Mouse (Mus musculus): Measurements from ENCODE around the gene Hoxb4.

Gene Hoxb4

GRCm38 (mm10) chr11:96338957-96339855, 21.1 kb downstream of the Hoxb4 start:
- no peak for DNase-seq

DNA sequence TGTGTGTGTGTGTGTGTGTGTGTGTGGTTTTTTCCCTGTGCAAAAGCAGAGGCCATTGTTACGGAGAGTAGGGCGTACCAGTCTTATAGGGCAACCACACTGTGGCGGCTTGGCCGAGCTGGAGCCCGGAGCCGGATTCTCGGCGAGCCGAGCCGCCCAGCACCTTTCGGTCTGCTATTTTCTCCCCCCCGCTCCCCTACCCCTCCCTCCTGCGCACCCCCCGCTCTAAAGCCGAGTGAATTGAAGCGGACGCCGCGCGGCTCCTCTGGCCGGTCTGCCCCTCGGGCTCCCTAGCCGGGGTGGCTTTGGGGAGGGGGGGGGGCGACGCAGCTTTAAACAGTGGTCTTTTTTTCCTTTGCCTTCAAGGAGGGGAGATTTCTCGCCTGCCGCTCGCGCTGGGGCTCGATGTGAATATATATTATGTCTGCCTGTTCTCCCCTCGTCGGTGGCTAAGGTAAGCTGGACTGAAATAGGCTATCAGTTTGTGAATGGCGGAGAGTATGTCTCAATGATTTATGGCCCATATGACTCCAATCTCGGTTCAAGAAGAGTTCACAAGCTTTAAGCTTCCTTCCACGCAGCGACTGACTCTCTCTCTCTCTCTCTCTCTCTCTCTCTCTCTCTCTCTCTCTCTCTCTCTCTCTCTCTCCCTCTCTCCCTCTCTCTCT, 22.8 kb downstream of the Hoxb4 start:
- DNase-seq, result no peak

- DNase-seq, result no peak
These were observed 23.9 kb downstream of the Hoxb4 start for GRCm38 (mm10) chr11:96341701-96342575.

GRCm38 (mm10) chr11:96342576-96342930, 24.5 kb downstream of the Hoxb4 start:
- DNase-seq, result no peak

DNA sequence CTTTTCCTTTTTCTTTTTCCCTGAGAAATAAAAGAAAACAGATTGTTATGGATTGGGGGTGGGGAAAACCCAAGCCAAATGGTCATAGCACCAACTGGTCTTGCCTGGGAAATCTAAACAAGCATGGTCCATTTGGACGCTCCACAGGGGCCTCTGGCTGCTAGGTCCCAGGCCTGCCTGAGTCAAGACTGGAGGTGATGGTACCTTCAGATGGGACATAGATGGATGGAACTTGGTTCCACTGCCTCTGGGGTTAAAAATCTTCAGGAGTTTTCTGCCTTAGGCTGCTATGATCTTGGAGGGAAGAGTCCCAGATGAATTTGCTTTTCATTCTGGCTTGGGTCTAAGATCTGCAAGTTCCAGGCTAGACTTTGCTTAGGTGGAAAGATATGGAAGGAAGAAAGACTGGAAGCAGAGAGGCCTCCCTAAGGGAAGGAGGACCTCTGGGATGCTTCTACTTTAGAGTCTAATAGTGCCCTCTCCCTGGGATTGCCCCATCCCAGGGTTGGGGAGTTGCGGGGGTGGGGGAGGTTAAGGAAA, 25.2 kb downstream of the Hoxb4 start:
- no peak for DNase-seq

DNA sequence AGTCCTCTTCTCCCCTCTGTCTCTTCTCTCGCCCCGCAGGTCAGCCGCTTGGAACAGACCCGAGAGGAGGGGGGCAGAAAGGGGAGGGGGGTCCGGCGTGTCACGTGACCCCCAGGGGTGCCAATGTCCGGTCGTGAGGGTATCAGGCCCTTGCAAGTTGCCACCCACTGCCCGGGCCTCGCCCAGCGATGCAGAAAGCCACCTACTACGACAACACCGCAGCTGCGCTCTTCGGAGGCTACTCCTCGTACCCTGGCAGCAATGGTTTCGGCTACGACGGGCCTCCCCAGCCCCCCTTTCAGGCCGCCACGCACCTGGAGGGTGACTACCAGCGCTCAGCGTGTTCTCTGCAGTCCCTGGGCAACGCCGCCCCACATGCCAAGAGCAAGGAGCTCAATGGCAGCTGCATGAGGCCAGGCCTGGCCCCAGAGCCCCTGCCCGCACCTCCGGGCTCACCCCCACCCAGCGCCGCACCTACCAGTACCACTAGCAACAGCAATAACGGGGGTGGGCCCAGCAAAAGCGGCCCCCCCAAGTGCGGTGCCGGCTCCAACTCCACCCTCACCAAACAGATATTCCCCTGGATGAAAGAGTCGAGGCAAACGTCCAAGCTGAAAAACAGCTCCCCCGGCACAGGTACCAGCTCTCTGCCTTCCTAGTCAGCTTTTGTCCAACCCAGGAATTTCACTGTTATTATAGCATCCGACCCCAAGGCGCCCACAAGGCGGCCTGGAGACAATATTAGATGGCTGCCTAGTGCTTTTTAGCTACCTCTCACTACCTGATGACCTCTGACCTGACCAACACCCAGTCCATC, 26.2 kb downstream of the Hoxb4 start:
- no peak for DNase-seq

DNA sequence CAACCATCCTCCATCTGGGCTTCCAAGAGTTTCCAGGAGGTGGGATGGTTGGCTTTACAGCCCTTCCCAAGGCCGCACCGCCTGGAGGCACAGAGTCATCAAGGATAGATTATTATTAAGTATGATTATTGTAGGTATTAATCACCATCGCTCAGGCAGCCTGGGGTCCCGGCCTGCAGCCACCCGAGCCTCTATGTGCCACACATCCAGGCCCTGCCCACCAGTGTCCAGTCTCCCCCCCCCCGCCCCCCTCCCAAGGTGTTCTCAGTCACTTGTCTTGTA, 26.8 kb downstream of the Hoxb4 start:
- no peak for DNase-seq

DNA sequence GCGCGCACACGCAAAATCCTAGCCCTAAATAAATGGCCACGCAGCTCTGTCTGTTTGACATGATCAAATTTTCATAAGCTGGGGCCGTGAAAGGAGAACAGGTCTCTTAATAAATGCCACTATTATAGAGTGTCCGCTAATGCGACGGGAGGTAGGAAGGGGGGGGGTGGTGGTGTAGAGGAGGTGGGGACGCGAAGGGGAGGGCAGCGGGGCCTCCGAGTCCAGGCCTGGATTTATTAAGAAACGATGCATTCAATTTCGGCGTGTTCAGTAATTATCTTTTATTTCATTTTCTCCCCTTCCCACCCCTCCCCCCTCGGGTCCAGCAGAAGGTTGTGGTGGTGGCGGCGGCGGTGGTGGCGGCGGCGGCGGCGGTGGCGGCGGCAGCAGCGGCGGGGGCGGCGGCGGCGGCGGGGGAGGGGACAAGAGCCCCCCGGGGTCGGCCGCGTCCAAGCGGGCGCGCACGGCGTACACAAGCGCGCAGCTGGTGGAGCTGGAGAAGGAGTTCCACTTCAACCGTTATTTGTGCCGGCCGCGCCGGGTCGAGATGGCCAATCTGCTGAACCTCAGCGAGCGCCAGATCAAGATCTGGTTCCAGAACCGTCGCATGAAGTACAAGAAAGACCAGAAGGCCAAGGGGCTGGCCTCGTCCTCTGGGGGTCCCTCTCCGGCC, 27.3 kb downstream of the Hoxb4 start:
- DNase-seq, result no peak

DNA sequence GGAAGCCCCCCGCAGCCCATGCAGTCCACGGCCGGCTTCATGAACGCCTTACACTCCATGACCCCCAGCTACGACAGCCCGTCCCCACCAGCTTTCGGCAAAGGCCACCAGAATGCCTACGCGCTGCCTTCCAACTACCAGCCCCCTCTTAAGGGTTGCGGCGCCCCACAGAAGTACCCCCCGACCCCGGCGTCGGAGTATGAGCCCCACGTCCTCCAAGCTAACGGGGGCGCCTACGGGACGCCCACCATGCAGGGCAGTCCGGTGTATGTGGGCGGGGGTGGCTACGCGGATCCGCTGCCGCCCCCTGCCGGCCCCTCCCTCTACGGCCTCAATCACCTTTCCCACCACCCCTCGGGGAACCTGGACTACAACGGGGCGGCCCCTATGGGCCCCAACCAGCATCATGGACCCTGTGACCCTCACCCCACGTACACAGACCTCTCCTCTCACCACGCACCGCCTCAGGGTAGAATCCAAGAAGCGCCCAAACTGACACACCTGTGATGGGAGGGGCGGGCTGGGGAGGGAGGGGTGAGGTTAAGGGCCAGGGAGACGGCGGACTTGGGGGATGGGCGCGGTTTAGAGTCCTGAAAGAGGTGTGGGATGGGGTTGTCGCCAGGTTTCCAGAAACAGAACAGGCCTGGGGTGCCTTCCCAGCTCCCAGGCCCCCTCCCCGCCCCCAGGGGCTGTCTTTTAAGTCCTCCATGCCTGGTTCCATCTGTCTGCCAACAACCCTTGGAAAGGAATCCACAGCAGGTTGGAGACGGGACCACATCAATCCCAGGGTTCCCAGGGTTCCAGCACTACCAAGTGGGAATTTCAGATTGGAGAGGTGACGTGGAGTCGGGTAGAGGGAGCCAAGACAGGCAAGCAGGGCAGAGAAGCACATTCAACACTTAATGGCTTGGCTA, 28.1 kb downstream of the Hoxb4 start:
- no peak for DNase-seq

DNA sequence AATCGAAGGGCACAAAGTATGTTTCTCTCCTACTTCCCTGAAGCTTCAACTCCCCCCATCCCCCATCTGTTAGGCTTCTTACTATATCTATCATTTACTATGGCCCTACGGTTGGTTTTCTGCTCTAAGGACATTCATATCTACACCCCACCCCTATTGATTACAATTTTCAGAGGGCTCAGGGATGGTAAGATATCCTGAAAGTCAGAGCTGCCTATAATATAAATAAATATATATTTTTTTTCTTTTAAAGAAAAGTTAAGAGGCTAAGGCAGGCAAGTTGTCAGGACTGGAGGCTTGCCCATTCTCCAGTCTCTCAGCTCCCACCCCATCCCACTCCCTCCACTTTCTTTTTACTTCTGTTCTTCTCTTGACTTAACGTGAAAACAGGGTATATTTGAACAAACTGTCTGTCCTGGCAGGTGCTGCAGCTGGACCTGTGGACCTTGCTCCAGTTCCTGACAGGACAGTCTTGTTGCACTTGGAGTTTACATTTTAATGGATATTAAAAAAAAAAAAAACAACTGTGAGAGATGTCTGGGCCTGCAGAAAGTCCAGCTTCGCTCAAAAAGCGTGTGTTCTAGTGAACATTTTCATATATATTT, 29.0 kb downstream of the Hoxb4 start:
- DNase-seq, result no peak

GRCm38 (mm10) chr11:96347717-96348116, 29.6 kb downstream of the Hoxb4 start:
- DNase-seq, result no peak

DNA sequence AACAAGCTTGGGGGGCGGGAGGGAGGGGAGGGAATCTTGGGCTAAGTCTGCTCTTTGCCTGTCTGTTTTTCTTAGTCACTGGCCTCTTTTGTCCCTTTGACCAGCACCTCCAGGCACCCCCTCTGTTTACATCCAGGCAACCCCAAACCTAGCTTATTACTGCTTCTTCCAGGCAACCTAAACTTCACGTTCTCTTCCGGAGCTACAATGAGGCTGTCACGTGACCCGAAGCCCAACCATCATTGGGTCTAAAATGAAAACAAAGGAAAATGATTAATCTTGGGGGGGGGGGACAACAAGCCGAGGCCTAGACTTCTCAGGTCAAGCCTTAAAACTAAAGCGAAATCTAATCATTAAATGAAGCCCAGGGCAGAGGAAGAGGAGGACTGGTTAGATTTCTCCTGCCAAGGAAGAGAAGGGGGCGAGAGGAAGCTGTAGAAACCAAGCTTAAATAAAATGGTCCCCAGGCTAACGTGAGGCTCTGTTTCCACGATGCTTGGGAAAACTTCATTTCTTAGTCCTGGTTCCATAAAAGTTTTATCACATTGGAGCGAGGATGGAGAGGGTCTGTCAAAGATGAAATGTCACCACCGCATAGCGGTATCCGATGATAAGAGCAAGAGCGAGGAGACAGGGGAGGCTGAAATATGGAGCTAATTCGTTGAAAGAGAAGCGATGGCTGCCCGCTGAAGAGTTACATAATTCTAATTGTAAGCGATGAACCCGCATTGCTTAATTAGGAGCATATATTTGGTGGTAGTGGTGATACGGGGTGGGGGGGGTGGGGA, 30.3 kb downstream of the Hoxb4 start:
- DNase-seq, result no peak

DNA sequence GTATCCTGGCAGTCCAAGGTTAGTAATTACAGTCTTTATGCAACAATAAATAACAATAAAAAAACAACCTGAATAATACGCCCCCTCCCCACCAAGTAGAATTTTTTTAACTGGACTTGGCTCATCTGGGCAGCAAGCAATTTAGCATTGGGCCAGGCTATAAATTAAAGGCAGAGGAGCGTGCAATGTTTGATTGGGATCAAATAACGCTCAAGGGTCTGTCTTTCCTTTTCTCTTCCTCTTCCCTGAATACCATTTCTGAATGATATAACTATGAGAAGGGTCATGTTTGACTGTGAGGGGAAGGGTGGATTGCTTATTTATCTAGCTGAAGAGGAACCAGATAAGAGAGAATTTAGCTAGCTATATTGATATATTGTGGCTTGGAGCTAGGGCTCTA, 30.9 kb downstream of the Hoxb4 start:
- no peak for DNase-seq

GRCm38 (mm10) chr11:96349491-96350340, 31.6 kb downstream of the Hoxb4 start:
- no peak for DNase-seq

DNA sequence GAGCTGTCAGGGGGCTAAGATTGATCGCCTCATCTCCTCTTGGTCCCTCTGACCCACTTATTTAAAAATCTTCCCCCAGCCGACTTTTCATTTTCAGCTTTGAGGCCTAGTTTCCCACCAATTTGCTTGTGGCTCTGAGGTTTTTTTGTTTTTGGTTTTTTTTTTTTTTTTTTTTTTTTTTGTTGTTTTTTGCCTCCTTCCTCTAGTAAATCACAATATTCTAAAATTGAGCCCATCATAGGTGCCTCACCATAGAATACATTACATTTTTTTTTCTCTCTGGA, 32.2 kb downstream of the Hoxb4 start, which contains the start of gene Hoxb2:
TSS of gene Hoxb2 (plus strand) at position 185 of the 284 bp plus-strand sequence.
- DNase-seq, result no peak

- no peak for DNase-seq
These were observed 32.7 kb downstream of the Hoxb4 start for GRCm38 (mm10) chr11:96350791-96351190.

- no peak for DNase-seq
These were observed 33.2 kb downstream of the Hoxb4 start for GRCm38 (mm10) chr11:96351312-96351711.

- no peak for DNase-seq
These were observed 33.8 kb downstream of the Hoxb4 start for GRCm38 (mm10) chr11:96351831-96352230.
